Mouse (Mus musculus) CH12.LX (cell line): ENCODE measurements around the gene Prn.

Source experiments
- BHLHE40 ChIP-seq: IDR thresholded peaks from 2 replicates; pipeline ENCODE4 v1.6.1; 2011; ENCODE audit warnings: mild to moderate bottlenecking, low read depth, low read length, improper control_type of control experiment
- CHD1 ChIP-seq: IDR thresholded peaks from 2 replicates; pipeline ENCODE4 v1.6.1; 2012; ENCODE audit warnings: low read depth, low read length, improper control_type of control experiment, inconsistent platforms
- CTCF ChIP-seq, 2 experiments: IDR thresholded peaks in 1 of 2; conservative IDR thresholded peaks in 1 of 2; 2 replicates each; pipeline ENCODE4 v1.5.1; 2011 to 2012; ENCODE audit warnings: low read depth in 2 of 2, low read length in 2 of 2, improper control_type of control experiment in 1 of 2, inconsistent platforms in 1 of 2, mild to moderate bottlenecking in 1 of 2, moderate library complexity in 1 of 2
- E2F4 ChIP-seq: IDR thresholded peaks from 2 replicates; pipeline ENCODE4 v1.6.1; 2011; ENCODE audit warnings: low read depth, low read length, improper control_type of control experiment; ENCODE audit not compliant: insufficient replicate concordance
- ELF1 ChIP-seq: IDR thresholded peaks from 2 replicates; pipeline ENCODE4 v1.6.1; 2014; ENCODE audit warnings: low read depth, mild to moderate bottlenecking, inconsistent platforms, low read length, improper control_type of control experiment
- EP300 ChIP-seq: IDR thresholded peaks from 2 replicates; pipeline ENCODE4 v1.6.1; 2011; ENCODE audit warnings: low read length, improper control_type of control experiment
- ETS1 ChIP-seq: conservative IDR thresholded peaks from 2 replicates; pipeline ENCODE4 v1.6.1; 2012; ENCODE audit warnings: low read depth, mild to moderate bottlenecking, inconsistent platforms, low read length, improper control_type of control experiment, moderate library complexity
- NRF1 ChIP-seq: IDR thresholded peaks from 2 replicates; pipeline ENCODE4 v1.6.1; 2014; ENCODE audit warnings: low read depth, mild to moderate bottlenecking, inconsistent platforms, low read length, improper control_type of control experiment, moderate library complexity
- POLR2A ChIP-seq: IDR thresholded peaks from 2 replicates; pipeline ENCODE4 v1.6.1; 2011; ENCODE audit warnings: low read depth, mild to moderate bottlenecking, improper control_type of control experiment, low read length
- USF1 ChIP-seq: IDR thresholded peaks from 2 replicates; pipeline ENCODE4 v1.6.1; 2014; ENCODE audit warnings: low read depth, mild to moderate bottlenecking, inconsistent platforms, low read length, improper control_type of control experiment
- USF2 ChIP-seq: conservative IDR thresholded peaks from 2 replicates; pipeline ENCODE4 v1.6.1; 2011; ENCODE audit warnings: low read depth, low read length, improper control_type of control experiment
- ZMIZ1 ChIP-seq: IDR thresholded peaks from 2 replicates; pipeline ENCODE4 v1.6.1; 2012; ENCODE audit warnings: low read depth, mild to moderate bottlenecking, inconsistent platforms, low read length, improper control_type of control experiment

DNA sequence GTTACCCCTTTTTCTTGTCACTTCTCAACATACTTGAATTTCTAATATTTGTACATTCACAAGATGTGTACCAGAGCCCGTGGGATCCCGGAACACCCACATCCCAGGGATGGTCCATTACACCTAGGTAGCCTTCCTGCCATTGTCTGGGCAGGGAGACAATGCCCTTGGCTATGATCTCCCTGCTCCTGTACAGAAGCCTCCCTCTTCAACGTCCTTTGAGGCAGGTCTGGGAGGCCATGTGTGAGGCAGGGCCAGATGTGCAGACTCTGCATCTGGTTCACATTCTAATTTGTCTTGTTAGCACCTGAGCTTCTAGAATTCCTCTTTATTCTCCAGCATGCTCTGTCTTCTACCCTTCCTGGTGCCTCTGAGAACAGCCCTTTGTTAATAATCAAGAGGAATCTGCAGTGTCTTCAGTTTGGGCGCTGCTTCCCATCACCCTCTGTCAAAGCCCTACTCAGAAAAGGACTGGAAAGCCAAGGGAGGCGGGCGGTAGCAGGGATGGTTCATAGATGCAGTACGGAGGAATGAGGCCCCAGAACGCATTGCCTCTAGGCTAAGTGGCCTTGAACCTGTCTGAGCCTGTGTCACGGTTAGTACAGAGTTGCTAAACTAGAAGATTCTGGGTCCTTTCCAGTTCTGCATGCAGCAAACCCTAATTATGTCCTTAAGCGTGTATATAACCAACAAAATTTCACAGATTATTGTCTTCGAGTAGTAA is 39.3 kb downstream of the Prn start:
- TF ChIP-seq CTCF (conservative IDR thresholded peaks at IDR 0.05 in 1 of 2, IDR thresholded peaks at IDR 0.05 in 1 of 2; ENCODE audit: low read depth in 2 of 2, low read length in 2 of 2): no peak
- TF ChIP-seq CHD1: no peak
- no peak for TF ChIP-seq POLR2A
- no peak for TF ChIP-seq USF1
- no peak for TF ChIP-seq E2F4
- TF ChIP-seq USF2: no peak
- no peak for TF ChIP-seq ZMIZ1
- no peak for TF ChIP-seq ELF1
- TF ChIP-seq EP300: no peak
- TF ChIP-seq ETS1: no peak
- TF ChIP-seq NRF1: no peak
- TF ChIP-seq BHLHE40: no peak
